Mouse (Mus musculus) hindlimb bud, embryonic 11.5 days (tissue): ENCODE measurements at regions not wholly inside any gene's neighbourhood (a gene's known extent, or its start where the extent isn't known, plus 50 kb on each side); places are given as distances from the start of the nearest gene placed in this dataset.
"Not testable (repeated sequence)": the region's sequence is repeated elsewhere in the genome, so short reads cannot be mapped to it uniquely, and the experiment has no call there.

Experiments used
- DNase-seq: peaks from one replicate; pipeline ENCODE4 v3.0.0-alpha.2; 2012; ENCODE audit warnings: low read depth, low spot score; ENCODE audit errors: extremely low spot score

GRCm38 (mm10) chr3:155962496-155962895 is 599.1 kb upstream of the Negr1 start:
- DNase-seq, result not testable (repeated sequence)

- no peak for DNase-seq
Observed at GRCm38 (mm10) chr3:155979636-155980035, 582.0 kb upstream of the Negr1 start.

GRCm38 (mm10) chr3:155994044-155994443 is 567.5 kb upstream of the Negr1 start:
- no peak for DNase-seq

DNA sequence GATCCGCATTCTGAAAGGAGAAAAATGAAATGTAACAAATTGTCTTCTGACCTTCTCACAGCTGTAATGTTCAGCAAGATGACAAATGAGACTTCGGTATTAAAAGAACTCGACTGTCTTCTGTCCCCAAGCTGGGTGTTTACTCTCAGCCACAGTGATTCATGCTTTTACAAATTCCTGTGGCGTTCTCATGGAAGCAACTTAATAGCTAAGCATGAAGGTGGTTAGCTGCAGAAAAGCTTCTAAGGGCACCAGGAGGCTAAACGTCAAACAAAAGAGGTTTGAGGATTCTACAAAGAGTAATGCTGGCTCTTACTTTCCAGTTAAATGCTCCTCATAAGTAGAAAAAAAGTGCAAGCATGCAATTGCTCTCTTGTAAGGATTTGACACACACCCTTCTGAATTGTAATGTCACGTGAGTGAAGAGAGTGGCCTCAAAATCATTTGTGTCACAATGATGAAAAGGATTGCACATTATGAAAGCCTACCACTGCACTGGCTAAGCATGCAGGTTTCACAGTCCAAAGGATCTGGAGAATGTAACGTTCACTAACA is 543.8 kb upstream of the Negr1 start:
- DNase-seq, result no peak

GRCm38 (mm10) chr3:156028602-156029188 is 532.9 kb upstream of the Negr1 start:
- DNase-seq, result no peak

DNA sequence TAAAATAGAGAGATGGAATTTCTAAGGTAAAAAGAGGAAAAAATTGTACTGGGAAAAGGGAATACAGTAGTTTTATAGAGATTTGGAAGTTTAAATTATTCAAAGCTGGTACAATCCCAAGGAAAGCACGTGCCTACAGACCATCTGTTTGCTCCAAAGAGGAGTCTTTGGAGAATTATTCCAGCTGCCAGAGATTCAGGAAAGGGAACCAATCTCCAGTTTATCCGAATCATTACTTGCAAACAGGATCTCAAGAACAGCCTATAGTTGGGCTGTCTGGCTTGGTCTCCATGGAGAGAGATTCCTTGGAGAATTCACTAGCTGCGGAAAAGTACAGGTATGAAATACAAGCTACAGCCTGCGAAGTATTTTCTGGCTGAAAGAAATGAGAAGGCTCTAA is 491.3 kb upstream of the Negr1 start:
- DNase-seq, result no peak

DNA sequence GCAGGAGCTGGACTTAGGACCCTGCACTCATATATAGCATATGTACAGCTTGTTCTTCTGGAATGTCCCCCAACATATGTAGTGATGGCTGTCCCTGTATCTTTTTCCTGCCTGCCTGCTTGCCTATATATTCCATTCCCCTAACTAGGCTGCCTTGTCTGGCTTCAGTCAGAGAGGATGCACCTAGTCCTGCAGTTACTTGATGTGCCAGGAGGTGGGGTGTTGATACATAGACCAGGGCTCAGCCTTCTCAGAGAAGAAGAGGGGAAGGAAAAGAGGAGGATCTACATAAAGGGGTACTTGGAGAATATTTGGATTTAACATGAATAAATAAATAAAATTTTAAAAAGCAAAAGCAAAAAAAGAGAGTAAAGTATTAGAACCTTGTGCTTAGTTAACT is 479.3 kb upstream of the Negr1 start:
- no peak for DNase-seq

- no peak for DNase-seq
Observed at GRCm38 (mm10) chr3:156093689-156094088, 467.9 kb upstream of the Negr1 start.

- DNase-seq, result peak; percentile 56
Observed at GRCm38 (mm10) chr3:156094990-156095389, 466.6 kb upstream of the Negr1 start.

DNA sequence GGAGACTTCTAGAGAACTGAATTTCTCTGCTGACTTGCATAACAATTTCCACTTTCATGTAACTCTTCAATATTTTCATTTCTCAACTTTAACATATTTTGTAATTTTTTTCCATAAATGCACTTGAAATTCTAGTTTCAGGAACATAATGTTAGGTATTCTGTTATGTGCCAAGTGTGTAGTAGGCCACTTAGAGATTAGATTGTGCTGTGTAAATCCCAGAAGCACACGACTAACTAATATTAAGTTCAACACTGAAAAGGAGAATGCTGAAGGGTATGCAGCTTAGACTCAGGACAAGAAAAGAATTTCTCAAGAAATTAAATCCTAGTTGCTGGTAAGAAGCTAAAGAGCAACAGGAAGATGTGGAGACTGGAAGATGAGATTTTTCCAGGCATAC is 455.8 kb upstream of the Negr1 start:
- no peak for DNase-seq

DNA sequence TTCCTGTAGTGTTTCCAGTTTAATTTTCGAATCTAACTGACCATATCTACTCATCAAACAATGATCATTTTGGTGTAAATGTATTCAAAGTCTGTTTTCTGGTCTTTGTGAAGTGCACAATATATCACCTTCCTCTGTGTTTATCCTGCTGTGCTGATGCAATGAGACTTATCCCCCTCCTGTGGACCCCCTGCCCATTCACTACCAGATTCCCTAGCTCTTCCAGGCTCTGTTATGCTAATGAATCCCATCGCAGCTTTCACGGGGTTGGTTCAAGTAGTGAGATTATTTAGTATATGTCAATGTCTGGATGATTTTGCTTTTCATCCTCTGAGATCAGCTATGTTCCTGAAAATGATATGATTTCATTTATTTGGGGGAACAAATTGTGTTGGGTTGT is 441.3 kb upstream of the Negr1 start:
- DNase-seq, result no peak

DNA sequence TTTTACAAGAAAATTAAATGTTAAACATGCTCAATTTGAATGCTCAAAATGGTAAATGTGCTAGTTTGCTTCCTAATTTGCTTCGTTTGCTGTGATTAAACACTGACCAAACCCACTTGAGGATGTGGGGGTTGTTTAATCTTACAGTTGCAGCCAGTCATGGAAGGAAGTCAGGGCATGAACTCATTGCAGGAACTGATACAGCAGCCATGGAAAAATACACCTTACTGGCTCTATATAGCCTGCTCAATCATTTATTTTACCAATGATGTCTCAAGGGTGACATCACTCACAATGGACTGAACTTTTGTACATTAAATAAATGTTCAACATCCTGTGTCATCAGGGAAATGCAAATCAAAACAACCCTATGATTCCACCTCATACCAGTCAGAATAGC is 430.0 kb upstream of the Negr1 start:
- DNase-seq, result no peak

DNA sequence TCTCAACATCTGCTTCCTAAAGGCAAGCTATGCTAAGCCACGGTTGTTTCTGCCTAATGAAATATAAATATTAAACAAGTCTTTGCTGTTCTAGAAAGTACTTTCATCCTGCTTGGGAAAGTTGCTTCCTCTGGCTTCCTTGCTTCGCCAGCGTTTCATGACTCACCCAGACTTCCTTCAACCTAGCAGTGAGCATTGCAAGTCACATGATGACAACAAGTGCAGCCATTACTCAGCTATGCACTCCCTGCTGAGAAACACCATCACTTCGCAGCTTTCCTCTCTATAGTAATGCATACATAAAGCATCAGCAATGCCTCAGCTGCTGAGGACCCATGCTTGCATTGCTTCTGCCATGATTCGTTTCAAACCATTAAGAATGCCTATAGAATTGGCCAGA is 420.2 kb upstream of the Negr1 start:
- DNase-seq, result no peak

DNA sequence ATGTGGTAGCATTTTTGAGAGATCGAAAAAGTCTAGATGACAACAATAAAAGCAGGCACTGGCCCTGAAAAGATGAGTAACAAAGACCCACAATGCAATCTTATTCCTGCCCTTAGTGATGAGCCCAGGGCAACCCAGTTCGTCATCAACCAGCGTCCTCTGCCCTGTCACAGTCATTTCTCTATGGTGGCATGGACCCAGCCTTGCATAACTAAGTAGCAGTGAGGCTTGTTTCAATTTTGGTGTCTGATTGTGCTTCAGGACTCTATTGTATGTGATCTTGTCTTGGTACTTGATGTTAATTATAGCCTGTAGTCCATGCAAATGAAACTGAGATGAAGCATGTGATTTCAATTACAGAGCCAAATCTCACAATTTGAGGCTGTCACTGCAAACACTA is 412.3 kb upstream of the Negr1 start:
- no peak for DNase-seq

DNA sequence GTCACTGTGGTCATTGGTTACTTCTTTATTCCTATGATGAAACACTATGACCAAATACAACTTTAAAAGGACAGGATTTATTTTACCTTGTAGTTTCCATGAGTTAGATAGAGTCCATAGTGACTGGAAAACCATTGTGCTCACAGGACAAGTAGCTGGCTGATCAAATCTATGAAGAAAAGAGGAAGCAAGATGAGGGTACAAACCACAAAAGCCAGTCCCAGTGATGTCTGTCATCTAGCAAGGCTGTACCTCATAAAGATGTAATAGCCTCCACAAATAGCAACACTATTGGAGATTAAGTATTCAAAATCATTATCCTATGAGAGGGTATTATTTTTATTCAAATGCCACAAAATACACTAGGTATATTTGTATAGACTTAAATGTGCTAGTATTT is 391.5 kb upstream of the Negr1 start:
- DNase-seq, result no peak

GRCm38 (mm10) chr3:156198688-156199087 is 362.9 kb upstream of the Negr1 start:
- DNase-seq, result no peak

DNA sequence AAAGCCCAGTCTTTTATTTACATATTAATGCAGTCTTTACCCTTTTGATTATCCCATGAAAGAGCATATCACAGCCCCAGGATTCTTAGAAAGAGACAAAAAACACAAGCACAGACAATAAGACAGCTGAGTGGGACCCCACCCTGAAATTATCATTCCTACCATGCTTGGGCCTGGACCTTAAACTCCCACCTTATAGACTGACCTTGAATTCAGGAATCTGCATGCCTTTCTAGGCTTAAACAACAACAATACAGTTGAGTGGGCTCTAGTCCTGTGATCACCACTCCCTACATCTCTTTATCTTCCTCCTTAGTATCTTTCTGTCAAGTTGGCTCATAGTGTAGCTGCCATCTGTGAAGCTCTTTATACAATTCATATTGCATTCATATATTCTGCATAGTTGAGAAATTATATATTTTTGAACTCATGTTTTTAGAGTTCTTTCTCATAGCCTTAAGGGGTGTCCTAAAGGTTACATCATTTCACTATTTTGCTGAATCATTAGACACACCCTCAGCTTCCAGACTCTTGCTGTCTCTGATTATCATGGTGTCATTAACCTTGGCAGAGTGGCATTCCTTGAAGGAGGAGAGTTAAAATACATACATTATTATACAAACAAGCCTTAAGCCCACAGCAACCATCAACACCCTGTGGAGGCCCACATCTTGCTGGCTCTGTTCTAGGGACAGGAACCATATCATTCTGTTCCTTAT is 361.7 kb upstream of the Negr1 start:
- no peak for DNase-seq

DNA sequence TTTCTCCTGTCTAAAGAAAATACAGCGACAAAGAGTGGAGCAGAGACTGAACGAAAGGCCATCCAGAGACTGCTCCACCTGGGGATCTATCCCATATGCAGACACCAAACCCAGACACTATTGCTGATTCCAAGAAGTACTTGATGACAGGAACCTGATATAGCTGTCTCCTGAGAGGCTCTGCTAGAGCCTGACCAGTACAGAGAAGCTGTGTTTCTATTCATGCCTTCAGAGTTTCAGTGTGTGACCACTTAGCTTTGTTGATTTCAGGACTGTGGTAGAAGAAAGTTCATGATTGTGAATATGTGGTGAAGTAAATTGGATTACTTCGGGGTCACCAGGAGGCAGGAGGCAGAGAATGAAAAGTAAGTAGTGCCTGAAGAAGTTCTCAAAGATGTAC is 356.3 kb upstream of the Negr1 start:
- no peak for DNase-seq

DNA sequence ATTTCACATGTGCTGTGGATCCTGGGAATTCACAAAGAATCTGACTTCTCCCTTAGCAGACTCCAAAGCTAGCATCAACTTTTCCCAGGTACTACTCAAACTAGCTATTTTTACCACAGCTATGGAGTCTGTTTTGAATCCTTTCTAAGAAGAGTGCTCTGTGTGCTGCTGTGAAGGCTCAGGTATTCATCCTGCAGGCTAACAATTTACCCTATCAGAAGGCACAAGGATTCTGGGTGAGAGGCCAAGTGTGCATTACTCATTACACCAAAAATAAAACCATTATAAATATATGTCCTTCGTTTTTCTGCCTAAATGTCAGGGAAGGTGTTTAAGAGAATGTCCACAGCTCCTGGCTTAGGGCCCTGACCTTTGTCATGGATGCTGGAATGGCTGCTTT is 353.2 kb upstream of the Negr1 start:
- DNase-seq, result no peak

GRCm38 (mm10) chr3:156210827-156211226 is 350.8 kb upstream of the Negr1 start:
- no peak for DNase-seq

DNA sequence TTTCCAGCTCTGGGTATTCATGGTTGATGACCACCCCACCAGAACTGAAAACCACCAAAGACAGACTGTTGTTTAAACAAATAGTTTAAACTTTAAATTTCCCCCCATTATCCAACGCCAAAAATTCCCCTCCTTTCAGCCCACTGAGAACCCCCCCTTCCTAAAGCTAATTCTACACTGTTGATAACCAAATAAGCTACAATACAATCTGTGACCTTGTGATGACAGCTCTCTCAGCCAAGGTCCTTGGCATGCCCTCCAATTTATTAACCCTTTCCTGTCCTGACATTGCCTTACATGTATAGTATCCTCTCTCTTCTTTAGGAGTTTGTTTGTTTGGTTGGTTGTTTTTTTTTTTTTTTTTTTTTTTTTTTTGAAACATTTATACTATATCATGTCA is 346.8 kb upstream of the Negr1 start:
- no peak for DNase-seq

GRCm38 (mm10) chr3:156232111-156232510 is 329.5 kb upstream of the Negr1 start:
- DNase-seq, result no peak

DNA sequence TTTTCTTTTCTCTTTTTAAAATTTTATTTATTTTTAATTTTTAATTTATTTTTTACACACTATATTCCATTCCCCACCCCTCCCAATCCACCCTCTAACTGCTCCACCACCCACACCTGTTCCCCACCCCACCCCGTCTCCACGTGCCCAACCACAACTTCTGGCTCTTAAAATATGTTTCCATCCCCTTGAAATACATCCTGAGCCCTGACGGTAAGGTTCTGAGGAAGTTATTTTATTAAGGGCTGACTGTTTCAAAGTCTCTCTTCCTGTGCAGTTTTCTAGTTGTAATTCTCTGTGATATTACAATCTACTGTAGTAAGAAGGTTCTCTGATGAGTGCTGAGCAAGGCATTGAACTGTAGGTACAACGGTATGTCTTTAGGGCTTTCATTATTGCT is 325.6 kb upstream of the Negr1 start:
- no peak for DNase-seq
